Mouse (Mus musculus): ENCODE measurements around the gene Llph.

- TF ChIP-seq GATA1 (IDR thresholded peaks at IDR 0.05; ENCODE audit: low read length), result no peak
- no peak for TF ChIP-seq TAL1 (IDR thresholded peaks at IDR 0.05; ENCODE audit: low read length)
These were observed 4.8 kb downstream of the Llph start for GRCm38 (mm10) chr10:120231718-120232117.
